Mouse (Mus musculus) urinary bladder, adult 18-20 months (tissue): ENCODE results near the gene Cobll1.
A peak's percentile ranks its signal among the peaks of the same experiment; 100 is the strongest.

Experiments used
- DNase-seq, 2 experiments: peaks; one replicate each; pipeline ENCODE4 v3.0.0; 2022; ENCODE audit warnings: low spot score in 2 of 2, mixed read lengths in 2 of 2

The Cobll1 gene

GRCm38 (mm10) chr2:65237116-65237515 is 2.1 kb downstream of the Cobll1 start:
- DNase-seq, result no peak

DNA sequence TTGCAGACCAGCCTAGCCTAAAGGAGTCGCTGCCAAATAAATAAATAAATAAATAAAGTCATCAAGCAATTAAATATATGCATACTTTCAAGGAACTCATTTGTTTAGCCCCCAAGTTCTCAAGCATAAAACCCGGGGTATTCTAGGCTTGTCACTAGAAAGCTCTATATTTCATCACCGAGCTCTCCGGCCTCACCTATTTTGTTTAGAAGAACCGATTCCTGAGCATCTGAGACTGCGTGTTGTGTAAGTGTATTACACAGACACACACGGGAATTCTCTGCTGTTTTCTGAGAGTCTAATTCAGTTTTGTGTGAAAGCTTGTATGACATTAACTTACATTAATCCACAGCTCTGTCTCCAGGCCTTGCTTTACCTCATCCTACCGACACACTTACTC is 2.6 kb downstream of the Cobll1 start:
- no peak for DNase-seq

DNA sequence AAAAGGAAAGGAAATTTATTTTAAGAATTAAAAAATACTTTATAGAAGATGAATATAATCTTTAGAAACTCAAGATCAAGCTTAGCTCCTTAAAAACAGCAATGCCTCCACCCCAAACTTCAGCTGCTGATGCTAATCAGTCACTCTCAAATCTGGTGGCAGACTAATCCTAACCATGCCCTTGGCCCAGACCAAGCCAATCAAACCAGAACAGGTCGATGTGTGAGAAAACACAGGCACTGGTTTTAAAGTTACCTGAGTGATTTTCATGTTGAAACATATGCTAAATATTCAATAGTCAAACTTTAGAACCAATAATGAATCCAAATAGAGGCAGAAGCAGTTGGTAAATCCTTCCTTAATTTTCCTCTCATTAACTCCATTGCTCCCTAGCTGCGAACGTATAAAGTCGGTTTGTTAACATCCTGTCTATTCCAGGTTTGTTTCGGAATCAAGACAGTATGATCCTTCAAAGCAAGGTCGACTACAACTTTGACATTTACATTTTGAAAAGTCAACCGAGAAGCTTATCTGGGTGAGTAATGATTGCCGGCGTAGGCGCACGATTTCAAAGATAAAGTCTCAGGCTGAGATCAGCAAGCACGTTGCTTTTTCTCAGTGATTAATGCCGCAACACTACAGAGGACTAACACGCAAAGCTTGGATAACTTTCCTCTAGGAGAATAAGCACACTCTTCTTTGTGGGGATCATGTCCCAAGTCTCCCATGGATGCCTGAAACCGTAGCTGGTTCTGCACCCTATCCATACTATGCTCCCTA is 6.3 kb downstream of the Cobll1 start:
- peak in 1 of 2 experiments; percentile 41 for DNase-seq

- DNase-seq, result no peak
These were observed 10.8 kb downstream of the Cobll1 start for GRCm38 (mm10) chr2:65228426-65228825.

DNA sequence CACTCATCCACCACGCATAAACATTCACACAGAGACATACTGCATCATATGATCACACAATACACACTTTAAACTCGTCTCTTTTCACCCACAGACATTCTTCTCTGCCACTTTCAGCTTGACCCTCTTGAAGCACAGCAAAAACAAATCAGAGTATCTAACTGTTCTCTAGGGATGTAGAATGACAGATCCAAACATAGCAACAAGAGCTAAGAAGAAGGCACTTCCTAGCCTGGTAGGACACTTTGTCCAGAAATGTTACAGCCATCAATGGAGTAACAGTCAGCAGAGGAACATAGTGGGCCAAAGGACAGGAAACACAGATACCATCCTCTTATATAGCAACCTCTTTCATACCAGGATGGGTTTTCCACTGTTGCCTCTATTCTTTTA is 11.3 kb downstream of the Cobll1 start:
- DNase-seq, result no peak

GRCm38 (mm10) chr2:65227154-65227897 is 11.9 kb downstream of the Cobll1 start:
- DNase-seq, result no peak

GRCm38 (mm10) chr2:65226494-65226893 is 12.7 kb downstream of the Cobll1 start:
- no peak for DNase-seq

- DNase-seq, result no peak
These were observed 15.1 kb downstream of the Cobll1 start for GRCm38 (mm10) chr2:65223956-65224735.

- no peak for DNase-seq
These were observed 16.2 kb downstream of the Cobll1 start for GRCm38 (mm10) chr2:65223012-65223411.

DNA sequence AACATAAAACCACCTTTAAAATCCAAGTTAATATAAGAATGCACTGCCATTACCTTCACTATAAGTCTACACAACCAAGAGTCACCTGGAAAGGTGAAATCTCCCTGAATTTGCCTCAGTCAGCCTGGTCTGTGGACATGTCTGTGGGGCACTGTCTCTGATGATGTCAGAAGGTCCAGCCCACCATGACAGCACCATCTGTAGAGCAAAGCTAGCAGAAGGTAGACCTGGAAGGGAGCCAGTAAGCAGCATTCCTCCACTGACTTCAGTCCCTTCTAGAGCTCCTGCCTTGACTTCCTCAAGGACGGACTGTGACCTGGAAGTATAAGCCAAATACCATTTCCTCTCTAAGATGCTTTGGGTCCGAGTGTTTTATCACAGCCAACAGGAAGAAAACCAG is 17.6 kb downstream of the Cobll1 start:
- no peak for DNase-seq

GRCm38 (mm10) chr2:65220563-65220962 is 18.6 kb downstream of the Cobll1 start:
- no peak for DNase-seq

- DNase-seq, result no peak
These were observed 19.6 kb downstream of the Cobll1 start for GRCm38 (mm10) chr2:65219375-65220135.

DNA sequence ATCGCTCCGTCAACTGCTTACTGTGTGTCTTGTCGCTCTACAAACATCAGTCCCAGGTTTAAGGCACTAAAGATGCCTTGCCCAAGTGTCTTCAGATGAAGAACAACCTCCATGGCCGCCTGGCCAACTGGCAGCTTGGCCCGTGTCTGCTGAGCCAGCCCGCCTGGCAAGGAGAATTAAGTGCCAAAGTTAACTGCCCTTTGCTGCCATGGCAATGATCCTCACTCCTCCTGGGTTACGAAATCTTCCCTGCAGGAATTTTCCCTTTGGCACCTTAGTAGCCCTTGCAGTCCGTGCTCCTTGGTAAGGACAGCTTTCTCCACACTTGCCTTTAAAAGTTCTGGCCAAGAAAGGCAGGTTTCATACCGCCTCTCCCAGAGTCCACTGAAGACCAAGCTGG is 20.9 kb downstream of the Cobll1 start:
- no peak for DNase-seq

DNA sequence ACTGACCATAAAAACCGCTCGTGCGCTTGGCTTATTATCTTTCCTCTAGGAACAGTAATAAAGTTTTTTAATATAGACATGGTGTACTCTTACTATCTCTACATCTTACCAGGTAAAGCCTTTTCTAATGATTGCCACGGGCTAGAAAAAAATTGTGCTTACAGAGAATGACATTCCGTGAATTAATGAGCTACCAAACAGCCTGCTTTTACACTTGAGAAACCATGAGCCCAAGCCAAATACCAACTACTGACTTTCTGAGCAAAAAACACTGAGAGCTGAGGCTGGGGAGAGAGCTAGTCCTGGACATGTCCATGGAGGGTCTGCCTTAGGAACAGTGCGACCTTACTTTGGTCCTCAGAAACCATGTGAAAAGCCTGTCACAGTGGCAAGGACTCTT is 21.5 kb downstream of the Cobll1 start:
- no peak for DNase-seq

GRCm38 (mm10) chr2:65216163-65216562 is 23.0 kb downstream of the Cobll1 start:
- no peak for DNase-seq

DNA sequence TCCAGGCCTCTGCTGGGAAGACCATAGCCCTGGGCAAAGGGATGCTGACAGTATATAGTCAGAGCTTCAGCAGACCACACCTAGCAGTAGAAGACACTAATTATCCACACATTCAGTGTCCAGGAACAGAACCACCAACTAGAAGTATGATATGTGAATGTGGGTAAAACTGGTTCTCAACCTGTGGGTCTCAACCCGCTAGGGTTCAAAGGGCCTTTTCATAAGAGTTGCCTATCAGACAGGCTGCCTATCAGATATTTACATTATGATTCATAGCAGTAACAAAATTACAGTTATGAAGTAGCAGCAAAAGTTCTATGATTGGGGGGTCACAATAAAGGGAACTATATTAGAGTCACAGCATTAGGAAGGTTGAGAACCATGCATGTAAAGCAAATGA is 24.6 kb downstream of the Cobll1 start:
- no peak for DNase-seq

DNA sequence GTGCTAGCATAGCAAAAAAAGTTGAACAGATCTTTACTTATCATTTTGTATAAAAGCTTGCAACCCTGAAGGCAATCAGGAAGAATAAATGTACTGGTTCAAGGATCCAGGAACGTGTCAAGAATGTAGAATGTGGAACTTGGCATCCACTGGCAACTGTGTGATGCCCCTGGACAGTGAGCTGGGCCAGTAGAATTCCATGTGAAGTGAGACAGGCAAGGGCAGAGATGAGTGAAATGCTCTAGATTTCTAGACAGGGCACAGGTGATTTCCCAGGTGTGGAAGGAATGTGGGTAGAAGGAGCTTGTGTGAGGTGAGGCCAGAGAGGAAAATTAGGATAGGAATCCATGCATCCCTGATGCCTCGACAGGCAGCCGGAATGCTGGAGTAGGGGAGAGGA is 25.5 kb downstream of the Cobll1 start:
- no peak for DNase-seq

- DNase-seq, result no peak
These were observed 27.6 kb downstream of the Cobll1 start for GRCm38 (mm10) chr2:65211620-65212019.

DNA sequence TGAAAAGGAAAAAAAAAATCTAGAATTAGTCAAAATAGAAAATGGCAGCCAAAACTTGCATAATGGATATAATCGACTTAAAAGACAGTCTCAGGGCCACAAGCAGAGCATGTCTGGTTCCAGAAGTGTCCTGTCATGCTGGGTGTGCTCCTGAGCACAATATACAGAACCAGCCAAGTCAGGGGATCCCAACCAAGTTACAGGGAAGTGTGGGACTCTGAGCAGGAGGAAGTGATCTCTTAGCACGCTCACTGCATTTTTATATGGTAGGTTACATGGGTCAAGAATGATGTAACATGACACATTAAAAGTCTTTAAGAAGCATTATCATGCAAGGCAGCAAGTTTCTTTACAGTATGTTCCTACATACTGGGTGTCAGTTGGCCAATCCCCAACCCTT is 31.5 kb downstream of the Cobll1 start:
- DNase-seq, result no peak

- no peak for DNase-seq
These were observed 35.5 kb downstream of the Cobll1 start for GRCm38 (mm10) chr2:65203699-65204098.

DNA sequence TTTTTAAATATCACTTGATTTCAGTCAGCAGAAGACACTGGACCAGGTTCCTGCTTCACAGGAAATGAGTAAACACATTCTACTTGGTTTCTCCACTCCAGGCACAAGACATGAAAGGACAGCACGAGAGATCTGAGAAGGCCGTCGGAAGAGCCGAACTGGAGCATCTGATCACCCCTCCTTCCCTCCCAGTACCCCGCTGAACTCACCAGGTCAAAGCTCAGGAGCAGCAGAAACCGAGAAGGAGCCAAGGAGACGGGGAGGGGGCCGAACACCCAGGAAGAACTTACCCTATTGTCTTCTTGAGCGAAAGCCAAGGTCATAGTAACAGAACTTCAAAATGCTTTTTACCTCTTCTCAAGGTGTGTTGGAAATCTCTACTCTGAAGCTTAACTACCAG is 39.5 kb downstream of the Cobll1 start:
- DNase-seq, result no peak

GRCm38 (mm10) chr2:65198605-65199004 is 40.6 kb downstream of the Cobll1 start:
- no peak for DNase-seq
